Mouse (Mus musculus) NIH3T3 (cell line): ENCODE results near the gene Tiprl.

Experiments used
- DNase-seq: peaks from one replicate; pipeline ENCODE4 v3.0.0-alpha.2; 2012; ENCODE audit warnings: low read depth

Gene Tiprl

DNA sequence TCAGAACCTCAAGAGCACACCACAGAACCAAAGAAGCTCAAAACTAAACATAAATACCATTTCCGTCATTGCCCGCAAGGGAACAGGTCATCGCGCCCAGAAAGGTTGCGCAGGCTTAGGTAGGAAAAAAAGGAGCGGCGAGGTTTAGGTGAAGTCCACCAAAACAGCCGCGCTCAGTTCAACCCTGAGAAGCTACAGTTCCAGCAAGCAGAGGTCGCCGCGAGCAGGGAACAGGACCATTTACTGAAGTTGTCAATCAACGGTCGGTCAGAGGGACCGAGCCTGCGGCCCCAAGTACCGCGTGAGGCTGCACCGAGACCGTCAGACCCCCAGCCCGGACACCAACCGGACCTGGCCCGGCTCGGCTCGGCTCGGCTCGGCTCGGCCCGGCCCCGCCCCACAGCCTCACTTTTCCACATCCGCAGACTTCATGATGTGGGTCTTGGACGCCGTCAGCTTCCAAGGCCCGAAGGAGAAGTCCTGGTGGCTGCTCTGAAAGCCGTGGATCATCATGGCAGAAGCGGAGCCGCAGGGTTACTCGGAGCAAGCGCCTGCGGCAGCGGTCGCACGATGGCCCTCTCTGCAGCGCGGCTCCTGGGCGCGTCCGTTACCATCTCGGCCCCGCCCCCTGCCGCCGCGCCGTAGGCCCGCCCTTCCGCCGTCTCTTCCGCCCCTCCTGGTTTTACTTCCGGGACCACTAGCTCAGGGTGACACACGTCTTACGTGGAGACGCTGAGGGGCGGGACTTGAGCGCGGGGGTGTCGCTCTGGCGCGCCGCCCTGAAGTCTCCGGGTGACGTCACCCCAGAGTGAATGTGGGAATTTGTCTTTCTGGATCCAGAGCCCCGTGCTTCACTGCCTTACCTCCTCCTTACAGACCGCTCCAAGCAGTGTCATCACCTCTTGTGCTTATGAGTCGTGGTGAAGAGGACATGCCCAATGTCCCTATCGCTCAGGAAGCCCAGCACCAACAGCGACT, at the start of gene Tiprl:
TSS of gene Tiprl (minus strand) at position 676 of the 978 bp plus-strand sequence.
- DNase-seq: peak; percentile 99

DNA sequence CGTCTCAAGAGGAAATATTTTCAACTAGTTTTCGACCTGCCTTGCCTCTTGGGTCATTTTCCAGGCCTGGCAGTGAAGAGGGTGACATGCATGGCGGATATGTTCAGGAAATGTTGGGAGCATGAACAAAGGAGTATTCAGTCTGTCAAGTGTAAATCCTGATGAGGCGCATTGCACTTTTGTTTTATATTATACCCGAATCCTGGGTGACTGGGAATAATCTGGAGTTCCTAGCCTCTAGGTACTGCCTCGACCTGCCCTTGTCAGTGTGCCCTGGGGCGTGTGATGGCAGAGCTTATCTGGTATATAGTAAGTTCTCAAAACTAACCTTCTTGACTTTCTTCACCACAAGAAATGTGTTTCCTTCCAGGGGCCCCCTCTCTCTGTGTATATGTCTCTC, 47.3 kb upstream of the Tiprl start:
- DNase-seq: no peak

DNA sequence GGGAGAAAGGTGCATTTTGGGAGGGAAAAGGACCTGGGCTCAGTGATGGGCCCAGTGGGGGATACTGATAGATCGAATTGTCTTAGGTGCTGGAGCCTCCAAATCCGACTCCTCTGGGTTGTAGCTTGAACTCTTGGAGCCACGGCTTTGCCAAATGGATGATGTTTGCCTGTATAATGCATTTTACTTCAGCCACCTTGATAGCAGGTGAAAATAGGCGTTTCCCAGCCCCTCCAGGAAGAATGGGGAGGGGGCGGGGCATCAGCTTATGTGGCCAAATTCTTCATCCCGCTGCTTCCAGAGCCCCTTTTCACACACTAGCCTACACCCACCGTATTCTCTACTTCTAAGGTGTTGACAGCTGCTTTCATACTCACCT, 46.2 kb upstream of the Tiprl start:
- DNase-seq: no peak

DNA sequence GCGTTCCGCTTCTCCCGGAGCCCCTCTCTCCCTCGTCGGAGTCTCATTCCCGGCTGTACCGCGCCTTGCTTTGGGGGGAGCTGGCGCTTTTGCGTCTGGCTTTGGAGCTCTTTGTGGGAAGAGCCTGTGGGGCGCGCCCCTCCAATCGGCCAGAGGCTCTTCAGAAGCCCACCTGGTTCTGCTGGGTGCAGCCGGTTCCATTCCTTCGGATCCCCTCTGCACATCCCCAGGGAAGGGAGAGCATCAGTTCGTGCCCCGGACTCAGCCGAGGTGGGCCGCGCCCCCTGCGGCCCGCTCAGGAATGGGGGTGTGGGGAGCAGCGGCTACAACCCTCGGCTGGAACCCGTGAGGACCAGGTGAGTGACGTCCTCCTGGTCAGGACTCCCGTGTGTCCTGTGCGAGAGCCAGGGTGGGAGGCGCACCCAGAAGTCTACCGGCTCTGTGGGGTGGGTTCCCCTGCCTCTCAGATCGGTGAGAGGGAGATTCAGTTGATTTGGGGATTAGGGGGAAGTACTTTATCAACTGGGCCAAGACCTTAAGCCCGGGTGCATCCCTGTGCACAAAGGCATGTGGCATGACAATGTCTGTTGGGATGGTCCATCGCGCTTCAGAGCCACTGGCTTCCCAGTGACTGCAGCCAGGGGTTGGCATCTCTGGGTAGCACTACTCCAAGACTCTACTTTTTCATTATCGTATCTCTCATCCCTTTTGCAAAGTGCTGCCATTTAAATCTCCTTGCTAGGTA, 45.6 kb upstream of the Tiprl start:
- DNase-seq: no peak

DNA sequence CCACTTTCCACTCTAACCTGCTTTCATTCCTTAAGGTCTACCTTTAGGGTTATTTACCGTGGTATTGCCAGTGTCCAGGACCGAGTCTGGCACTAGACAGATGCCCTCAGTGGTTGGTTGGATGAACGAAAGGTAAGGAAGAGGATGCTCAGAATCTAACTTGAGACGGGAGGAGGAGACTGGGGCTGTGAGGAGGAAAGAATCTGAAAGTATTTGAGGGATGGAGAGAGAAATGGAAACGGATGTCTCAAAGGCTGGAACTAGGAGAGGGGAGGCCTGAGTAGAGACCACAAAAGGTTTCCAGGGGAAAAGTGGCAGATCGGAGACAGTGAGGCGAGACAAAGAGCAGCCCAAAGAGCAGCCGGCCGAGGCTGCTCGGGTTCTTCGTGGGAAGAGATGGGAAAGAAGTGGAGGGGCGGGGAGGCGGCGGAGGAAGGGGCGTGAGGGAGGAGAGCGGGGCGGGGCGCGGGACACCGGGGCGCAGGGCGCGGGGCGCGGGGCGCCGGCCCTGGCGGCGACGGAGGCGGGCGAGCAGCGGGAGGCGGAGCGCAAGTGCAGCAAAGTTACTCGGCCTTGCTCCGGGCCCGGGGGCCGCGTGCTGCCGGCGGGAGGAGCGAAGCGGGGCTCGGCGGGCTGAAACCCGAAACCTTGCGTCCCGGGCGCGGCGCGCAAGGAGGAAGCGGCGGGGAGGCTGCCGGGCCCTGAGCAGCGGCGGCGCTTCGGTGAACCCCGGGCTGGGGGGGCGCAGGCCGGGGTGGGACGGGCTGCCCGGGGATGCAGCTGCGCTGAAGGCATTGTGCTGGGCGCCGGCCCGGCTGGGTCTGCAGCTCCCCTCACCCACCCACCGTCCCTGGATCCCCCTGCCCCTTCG, 44.8 kb upstream of the Tiprl start:
- DNase-seq: peak; percentile 85

DNA sequence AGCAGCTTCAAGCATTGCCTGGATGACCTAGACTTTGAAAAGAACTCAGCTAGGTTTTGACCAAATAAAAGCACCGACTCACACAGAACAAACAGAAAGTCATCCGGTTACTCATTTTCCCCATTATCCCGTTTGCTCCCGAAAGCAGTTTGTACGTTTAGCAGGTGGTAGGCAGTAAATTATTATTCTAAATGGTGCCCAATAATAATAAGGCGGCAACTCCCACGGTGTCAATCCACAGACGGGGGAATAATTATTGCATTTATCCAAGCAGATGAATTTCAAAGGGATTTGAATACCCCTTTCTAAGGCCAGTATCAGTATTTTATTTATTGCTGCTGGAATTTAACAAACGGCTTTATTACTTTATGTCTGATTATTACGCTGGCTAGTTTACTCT, 43.9 kb upstream of the Tiprl start:
- no peak for DNase-seq

DNA sequence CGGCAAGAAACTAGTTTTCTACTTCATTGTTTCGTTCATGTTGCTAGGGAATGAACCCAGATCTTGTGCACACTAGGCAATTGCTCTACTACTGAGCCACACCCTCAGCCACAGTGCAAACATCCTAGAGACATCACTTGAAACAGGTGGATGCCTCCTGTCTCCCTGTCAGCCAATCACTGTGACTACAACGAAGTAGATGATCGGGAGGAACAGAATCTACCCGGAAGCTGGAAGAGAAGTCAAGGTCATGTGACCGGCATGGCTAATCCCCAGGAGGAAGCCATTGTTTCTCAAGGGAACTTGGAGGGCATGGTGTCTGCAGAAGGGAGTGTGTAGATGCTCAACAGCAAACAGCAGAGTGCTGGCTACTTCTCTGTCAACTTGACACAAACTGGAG, 38.1 kb upstream of the Tiprl start:
- DNase-seq: no peak

DNA sequence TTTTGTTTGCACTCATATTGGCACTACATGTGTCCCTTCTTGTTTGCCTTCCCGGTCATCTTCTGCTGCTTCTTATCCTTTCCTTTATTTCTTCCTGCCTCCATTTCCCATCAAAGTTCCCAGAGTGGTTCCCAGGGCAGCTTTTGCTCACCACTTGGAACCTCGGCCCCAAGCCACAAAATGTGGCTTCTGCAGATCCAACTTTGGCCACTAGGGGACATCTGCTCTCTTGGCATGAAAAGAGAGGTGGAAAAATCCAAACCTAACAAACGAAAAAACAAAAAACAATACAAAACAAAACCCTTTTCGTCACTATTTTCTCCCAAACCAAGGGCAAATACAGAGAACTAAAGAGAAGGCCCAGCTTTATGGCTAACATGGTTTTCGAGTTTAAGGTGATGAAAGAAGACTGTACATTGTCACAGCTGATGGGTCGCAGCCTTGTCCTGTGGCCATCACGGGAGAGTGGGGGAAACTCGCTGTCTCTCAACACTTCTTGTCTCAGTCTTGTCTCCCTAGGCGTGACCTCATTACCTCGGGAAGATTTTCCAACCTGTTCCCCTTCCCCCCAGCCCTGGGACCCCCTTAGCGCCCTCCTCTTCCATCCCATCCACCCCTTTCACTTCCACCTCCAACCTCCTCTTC, 15.4 kb upstream of the Tiprl start:
- DNase-seq: peak; percentile 92

DNA sequence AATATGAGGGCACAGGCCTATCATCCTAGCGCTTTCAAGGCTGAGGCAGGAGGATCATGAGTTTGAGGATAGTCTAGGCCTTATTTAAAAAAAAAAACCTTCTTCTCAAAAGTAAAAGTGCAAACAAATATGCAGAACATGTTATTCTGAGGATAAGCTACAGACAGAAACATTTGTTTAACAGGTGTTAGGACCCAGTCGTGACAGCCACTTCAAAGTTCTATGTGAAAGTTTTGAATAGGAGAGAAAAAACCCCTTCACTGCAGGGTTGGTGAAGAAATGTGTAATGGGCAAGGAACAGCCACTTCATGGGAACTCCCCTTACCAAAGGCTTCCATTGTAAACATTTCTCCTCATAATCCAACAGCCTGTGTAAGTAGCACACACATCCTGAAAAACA, 13.8 kb upstream of the Tiprl start:
- no peak for DNase-seq

DNA sequence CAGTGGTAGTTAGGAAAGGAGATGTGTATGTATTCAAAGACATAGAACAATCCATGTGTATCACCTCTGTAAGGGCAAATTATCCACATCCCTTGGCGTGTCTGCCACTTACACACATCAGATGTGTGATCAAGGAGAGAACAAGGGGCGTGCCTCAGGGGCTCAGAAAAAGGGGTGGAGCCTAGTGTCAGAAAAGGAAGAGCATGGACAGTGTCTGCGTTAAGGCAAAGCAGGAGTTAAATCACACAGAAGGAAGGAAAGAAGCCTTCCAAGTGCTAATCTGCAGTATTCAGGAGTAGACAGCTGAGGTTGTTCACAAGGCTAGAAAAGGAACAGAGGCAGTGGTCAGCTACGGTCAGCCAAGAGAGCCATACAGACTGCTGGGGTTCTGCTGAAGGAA, 12.0 kb upstream of the Tiprl start:
- no peak for DNase-seq

DNA sequence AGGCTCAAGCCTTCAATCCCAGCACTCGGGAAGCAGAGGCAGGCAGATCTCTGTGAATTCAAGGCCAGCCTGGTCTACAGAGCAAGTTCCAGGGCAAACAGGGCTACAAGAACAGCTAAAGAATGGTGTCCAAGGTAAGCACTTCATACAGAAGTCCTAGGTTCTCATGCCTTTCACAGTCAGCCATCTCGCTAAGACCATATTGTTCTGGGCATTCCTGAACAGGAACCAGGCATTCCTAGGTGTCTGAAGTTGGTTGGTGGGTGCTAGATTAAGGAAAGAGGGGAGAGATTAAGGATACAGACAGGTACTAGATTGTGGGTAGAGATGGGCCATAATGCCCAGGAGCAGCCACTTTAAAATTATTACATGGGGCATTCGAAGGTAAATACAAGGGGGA, 11.0 kb upstream of the Tiprl start:
- no peak for DNase-seq

DNA sequence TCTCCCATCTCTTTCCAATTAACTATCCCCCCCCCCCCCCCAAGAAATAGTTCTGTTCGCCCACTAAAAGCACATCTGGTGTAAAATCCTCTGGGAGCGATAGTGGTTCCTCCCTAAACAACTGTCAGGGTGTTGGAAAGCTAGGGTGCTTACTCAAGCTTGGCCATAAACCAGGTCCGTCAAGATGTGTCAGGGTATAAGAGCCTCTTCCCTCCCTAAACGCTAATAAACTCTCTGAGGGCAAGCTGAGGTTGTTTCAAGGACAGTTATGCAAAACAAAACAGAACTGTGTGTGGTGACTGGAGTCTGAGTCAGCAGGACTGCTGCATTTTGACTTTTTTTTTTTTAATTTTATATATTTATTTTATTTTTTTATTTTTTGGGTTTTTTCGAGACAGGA, 10.3 kb upstream of the Tiprl start:
- peak; percentile 90 for DNase-seq

DNA sequence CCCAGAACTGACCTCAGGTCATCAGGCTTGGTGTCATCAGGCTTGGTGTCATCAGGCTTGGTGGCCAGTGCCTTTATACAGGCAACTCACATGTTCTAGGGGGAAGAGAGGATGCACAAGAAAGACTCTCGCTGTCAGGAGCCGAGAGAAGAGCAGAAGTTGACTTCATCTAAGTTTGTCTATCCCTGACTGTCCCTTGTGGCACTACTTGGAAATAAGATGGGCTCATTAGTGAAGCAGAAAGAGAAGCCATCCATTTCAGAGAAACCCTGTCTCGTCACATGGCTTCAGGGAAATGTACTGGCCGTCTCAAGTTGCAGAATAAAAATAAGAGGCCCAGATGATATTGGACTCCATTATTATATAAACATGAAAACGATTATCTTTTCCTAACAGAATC, 9.8 kb upstream of the Tiprl start:
- peak; percentile 48 for DNase-seq

DNA sequence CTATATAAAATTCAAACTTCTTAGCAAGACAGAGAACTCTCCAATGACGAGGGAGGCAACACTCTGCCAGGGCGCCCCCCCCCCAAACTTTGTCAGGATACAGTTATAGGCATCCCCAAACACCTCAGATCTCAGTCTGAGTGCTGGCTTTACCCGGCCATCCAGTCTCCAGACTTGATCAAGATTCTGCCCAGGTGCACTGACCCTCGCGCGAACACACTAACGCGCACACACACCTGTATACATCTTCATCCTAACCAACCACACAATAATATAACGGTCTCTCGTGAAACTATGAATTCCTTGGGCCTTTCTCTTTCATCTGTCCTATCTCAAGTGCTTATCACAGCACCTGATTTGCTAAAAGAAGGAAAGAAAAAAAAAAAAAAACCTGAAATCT, 950 bp downstream of the Tiprl start:
- peak; percentile 20 for DNase-seq

DNA sequence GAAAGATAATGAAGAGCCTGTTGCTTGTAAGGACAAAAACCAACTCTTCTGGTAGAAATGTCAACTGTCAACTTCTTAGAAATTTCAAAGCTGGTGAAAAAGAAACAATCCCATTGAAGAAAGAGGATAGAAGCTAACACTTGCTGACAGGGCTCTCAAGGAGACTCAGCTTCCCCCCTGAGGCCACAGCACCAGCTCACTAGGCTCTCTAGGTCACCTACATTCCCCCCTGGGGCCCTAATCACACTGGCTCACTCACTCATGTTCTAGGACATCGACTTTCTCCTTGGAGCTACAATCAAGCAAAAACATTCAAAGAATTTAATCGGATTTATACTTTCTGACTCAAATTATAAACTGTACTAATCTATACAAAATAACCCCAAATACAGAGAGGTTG, 3.0 kb downstream of the Tiprl start:
- DNase-seq: no peak

DNA sequence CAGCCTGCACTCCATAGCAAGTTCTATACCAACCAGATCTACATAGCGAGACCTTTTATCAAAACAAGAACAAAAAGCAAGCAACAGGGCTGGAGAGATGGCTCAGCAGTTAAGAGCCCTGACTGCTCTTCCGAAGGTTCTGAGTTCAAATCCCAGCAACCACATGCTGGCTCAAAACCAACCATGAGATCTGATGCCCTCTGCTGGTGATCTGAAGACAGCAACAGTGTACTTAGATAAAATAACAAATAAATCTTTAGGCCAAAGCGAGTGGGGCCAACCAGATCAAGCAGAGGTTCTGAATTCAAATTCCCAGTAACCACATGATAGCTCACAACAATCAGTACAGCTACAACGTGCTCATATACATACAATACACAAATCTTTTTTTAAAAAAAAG, 6.1 kb downstream of the Tiprl start:
- DNase-seq: peak; percentile 24

DNA sequence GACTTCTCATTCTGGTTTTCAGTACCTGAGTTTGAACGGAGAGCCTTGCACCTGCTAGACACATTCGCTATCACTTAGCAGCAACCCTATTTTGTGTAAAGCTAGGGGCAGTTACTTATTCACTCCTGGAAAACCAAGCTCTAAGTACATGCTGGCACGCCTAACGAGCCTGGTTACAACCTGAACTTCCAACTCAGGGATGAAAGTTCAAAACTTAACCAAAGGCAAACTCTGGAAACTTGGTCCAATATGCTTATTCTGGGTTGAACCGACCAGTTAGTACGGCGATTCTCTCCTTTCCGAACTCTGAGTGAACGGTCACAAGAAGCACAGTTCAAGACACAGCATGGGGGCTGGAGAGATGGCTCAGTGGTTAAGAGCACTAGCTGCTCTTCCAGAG, 7.2 kb downstream of the Tiprl start:
- DNase-seq: no peak

DNA sequence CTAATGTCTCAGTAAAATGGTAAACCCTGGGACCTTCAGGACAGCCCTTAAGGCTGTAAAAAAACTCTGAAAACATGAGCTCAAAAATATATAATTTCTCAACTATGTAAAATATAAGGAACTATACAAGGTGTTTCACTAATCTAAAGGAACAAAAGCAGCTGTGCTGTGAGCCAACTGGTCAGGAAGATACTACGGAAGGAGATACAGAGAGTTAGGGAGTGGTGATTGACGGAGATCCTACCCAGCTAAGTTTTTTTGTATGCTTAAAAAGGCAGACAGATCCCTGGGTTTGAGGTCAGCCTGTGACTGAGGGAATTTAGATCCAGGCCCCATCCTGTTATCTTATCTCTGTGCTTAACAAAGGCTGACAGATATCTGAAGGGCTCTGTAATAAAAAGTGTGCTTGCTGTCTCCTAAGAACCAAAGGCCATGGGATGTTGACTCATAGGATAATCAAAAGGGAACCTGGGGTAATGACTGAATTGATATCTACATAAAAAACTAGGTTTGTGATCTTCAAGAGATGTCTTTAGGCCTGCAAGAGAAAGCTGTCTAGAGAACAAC, 19.7 kb downstream of the Tiprl start:
- DNase-seq: no peak

DNA sequence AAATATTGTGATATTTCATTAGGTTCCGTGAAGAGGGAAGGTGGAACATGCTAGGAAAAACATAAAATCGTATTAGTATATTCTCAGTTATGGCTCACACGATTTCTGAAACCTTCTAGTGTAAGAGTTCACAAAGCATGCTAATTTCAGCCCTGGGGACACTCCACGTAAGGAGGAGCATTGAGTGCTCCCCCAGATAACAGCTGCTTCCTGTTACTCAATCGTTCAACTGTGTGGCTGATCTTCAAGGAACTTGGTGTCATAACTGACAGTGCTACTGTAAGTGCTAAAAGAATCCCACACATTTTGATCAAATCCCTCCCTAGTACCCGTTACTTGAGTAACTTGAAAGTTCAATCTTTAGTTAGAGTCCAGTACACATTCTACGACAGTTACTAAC, 21.0 kb downstream of the Tiprl start:
- no peak for DNase-seq

DNA sequence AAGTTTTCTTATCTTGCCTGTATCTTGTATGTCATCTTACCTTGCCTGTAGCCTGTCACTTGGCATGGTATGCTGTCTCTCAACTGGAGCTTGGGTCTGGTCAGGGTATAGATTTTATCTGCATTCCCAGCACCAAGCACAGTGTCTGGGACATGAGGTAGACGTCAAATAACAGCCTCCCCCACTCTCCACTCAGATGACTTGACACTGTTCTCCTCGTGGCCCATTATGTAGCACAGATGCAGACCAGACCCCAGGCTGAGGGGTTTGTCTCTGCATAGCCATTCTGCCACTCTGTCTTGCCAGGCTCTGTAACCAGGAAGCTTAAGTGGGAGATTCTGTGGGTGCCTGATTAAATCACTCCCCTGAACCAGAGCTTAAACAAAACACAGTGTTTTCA, 31.2 kb downstream of the Tiprl start:
- DNase-seq: no peak

DNA sequence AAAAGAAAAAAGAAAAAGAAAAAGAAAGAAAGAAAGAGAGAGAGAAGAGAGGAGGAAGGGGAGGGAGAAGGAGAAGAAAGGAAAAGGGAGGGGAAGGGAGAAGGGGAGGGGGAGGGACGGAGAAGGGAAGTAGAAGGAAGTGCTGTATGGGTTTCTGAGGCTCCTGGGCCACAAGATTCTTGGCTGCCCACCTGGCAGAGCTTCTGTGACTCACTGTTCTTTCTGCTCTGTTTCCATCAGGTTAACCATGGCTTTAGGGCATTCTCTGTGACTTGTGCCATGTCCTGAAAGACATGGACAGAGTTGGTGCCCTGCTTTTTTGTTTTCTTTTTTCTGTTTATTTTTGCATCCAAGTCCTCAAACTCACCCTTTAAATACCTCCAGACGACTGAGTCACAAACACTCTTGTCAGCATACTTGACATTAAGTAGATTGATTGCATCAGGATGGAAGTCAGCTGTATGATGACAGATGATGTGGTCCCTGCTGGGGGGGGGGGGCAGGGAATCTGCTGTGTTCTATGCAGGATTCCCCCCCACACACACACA, 33.2 kb downstream of the Tiprl start:
- peak; percentile 76 for DNase-seq
